Mouse (Mus musculus): Measurements from ENCODE around the gene Alg11.

- TF ChIP-seq POLR2A (IDR thresholded peaks at IDR 0.05; ENCODE audit: low read depth, low read length), result no peak
- TF ChIP-seq CTCF (IDR thresholded peaks at IDR 0.05; ENCODE audit: borderline replicate concordance, insufficient read depth, low read length), result no peak
These were observed 16.8 kb upstream of the Alg11 start for GRCm38 (mm10) chr8:22043706-22044105.

All from embryonic fibroblast, embryonic 13.5 days (primary cell).